Mouse (Mus musculus) lung, postnatal 0 days (tissue): Measurements from ENCODE around the gene Mei4. TPM values are rescaled to one million over a fixed set of nuclear protein-coding genes. Genes with fewer than 3 reads are reported as not detected.

Source experiments
- ATAC-seq: fragments of 200-750 bp; cut with Nextera tagmentation; 2 replicates; pipeline ENCODE4 v1.8.0; 2017; ENCODE audit warnings: moderate library complexity
- DNase-seq: peaks from one replicate; pipeline ENCODE4 v3.0.0-alpha.2; 2016; ENCODE audit warnings: low spot score
- H3K27ac ChIP-seq: fragments of 300-500 bp; sonication (generic); 2 replicates; pipeline ENCODE4 v1.5.1; 2014; ENCODE audit warnings: antibody characterized with exemption, mild to moderate bottlenecking, low read length, mixed read lengths
- H3K27me3 ChIP-seq: fragments of 300-500 bp; sonication (generic); replicated peaks from 2 replicates; pipeline ENCODE4 v1.6.1; 2014; ENCODE audit warnings: low read length, mixed read lengths; ENCODE audit not compliant: insufficient read depth
- H3K36me3 ChIP-seq: fragments of 300-500 bp; sonication (generic); 2 replicates; pipeline ENCODE4 v1.6.1; 2014; ENCODE audit warnings: low read length, mixed read lengths; ENCODE audit not compliant: insufficient read depth
- H3K4me1 ChIP-seq: fragments of 300-500 bp; sonication (generic); 2 replicates; pipeline ENCODE4 v1.6.1; 2014; ENCODE audit warnings: antibody characterized with exemption, low read depth, low read length, mixed read lengths; ENCODE audit not compliant: insufficient read depth
- H3K4me2 ChIP-seq: fragments of 300-500 bp; sonication (generic); replicated peaks from 2 replicates; pipeline ENCODE4 v1.6.1; 2014; ENCODE audit warnings: low read depth, mild to moderate bottlenecking, low read length, moderate library complexity, mixed read lengths
- H3K4me3 ChIP-seq: fragments of 300-500 bp; sonication (generic); 2 replicates; pipeline ENCODE4 v1.5.1; 2014; ENCODE audit warnings: low read depth, low read length
- H3K9ac ChIP-seq: fragments of 300-500 bp; sonication (generic); replicated peaks from 2 replicates; pipeline ENCODE4 v1.6.1; 2014; ENCODE audit warnings: low read depth, mild to moderate bottlenecking
- H3K9me3 ChIP-seq: fragments of 300-500 bp; sonication (generic); 2 replicates; pipeline ENCODE4 v1.6.1; 2016; ENCODE audit warnings: low read length, mixed read lengths
- CTCF ChIP-seq: IDR thresholded peaks from 2 replicates; pipeline ENCODE4 v1.5.1; 2016; ENCODE audit warnings: antibody characterized with exemption, mild to moderate bottlenecking
- EP300 ChIP-seq: IDR thresholded peaks from 2 replicates; pipeline ENCODE4 v1.6.1; 2016; ENCODE audit warnings: antibody characterized with exemption, mild to moderate bottlenecking, control low read depth
- WGBS: fragments of 180-500 bp; shearing (Covaris S2); extraction: QIAGEN DNeasy Blood & Tissue Kit; methylation state at CpG from one replicate; pipeline ENCODE4 v1.1.7; 2014; 5-methylcytosine and 5-hydroxymethylcytosine counted together
- polyA plus RNA-seq: library from polyadenylated mRNA; unstranded; fragments of >200 nt; fragmentation: Nextera tagmentation; extraction: Ambion mirVana; gene quantifications from 2 replicates; pipeline ENCODE4 v1.2.1, GENCODE M21; 2015

Gene Mei4
- polyA plus RNA-seq, 1 experiment from 2014 or later = 0.12 TPM

DNA sequence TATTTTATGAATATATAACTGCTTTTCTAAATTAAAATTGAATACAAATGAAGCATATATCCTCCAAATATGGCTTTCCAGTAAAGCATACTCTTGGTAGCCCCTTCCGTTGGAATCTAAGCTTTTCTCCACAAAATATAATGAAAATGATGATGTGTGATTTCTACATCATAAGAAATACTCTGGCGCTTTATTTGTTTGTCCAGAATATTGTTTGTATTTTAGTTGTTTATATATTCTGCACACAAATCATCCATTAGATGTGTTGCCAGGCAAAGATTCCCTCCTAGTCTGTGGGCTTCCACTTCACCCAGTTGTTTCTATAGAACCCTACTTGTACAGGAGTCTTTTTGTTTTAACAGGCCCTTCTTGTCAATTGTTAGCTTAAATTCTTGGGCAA lies 211.8 kb downstream of the Mei4 start:
- H3K36me3 ChIP-seq = no peaks in the 10 kb centered on the region
- no peak overlapping the region for H3K9ac ChIP-seq
- no peak overlapping the region for H3K4me2 ChIP-seq
- H3K27me3 ChIP-seq = no peaks in the 10 kb centered on the region
- WGBS = 54% methylated on average over 2 of the region's 2 CpGs
- no peaks in the 10 kb centered on the region for H3K4me1 ChIP-seq
- H3K9me3 ChIP-seq = no peaks in the 10 kb centered on the region
- TF ChIP-seq CTCF = no peak
- TF ChIP-seq EP300 = no peak
- no peak overlapping the region for H3K27ac ChIP-seq
- H3K4me3 ChIP-seq = no peak overlapping the region
- ATAC-seq = no peak
- DNase-seq = no peak

DNA sequence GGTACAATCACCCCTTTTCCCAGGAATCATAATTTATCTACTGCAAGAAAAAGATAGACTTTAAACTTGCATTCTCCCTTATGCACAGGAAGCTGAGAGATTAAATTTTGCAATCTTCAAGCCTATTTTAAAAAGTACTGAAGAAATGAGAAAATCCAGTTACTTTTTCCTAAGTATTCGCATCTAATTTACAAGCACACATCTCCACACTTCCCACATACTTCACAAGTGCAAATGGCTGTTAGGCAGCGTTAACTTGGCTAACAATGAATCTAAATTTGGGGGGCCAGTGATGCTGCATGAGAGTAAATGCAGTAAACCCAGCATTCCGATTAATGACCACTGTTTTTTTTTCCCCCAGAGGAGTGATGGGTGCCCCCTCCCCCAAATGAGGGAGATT lies 232.9 kb downstream of the Mei4 start:
- DNase-seq (no peak), ATAC-seq (no peak)
- Histone ChIP-seq H3K4me3 (no peak overlapping the region), H3K27ac (no peak overlapping the region), H3K4me1 (no peaks in the 10 kb centered on the region), H3K9me3 (no peaks in the 10 kb centered on the region), H3K27me3 (no peaks in the 10 kb centered on the region), H3K9ac (no peak overlapping the region), H3K36me3 (no peaks in the 10 kb centered on the region), H3K4me2 (no peak overlapping the region)
- TF ChIP-seq EP300 (no peak), CTCF (no peak)
- 63% methylated on average over 3 of the region's 3 CpGs for WGBS

DNA sequence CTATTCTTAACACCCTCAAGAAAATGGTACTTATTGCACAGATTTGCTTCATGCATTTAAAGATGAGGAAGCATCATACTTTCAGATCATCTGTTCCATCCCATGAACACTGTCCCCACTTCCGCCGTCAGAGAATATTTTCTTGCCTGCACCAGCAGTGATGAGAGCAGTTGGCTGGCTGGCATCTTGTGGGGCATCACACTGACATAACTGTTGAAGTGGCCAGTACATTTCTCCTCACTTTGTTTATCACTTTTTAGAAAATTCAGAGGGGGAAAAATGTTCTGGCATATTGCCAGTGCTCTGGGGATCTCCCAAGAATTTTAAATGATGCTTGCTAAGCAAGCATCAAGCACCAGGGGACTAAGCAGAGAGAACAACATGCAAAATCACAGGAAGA lies 251.4 kb downstream of the Mei4 start:
- TF ChIP-seq CTCF (no peak), EP300 (no peak)
- no peak for ATAC-seq
- H3K9me3 ChIP-seq = no peaks in the 10 kb centered on the region
- no peaks in the 10 kb centered on the region for H3K36me3 ChIP-seq
- no peak for DNase-seq
- H3K4me3 ChIP-seq = no peak overlapping the region
- no peak overlapping the region for H3K4me2 ChIP-seq
- H3K27me3 ChIP-seq = no peaks in the 10 kb centered on the region
- WGBS = 80% methylated on average over 2 of the region's 2 CpGs
- H3K4me1 ChIP-seq = no peaks in the 10 kb centered on the region
- H3K27ac ChIP-seq = no peak overlapping the region
- H3K9ac ChIP-seq = no peak overlapping the region

DNA sequence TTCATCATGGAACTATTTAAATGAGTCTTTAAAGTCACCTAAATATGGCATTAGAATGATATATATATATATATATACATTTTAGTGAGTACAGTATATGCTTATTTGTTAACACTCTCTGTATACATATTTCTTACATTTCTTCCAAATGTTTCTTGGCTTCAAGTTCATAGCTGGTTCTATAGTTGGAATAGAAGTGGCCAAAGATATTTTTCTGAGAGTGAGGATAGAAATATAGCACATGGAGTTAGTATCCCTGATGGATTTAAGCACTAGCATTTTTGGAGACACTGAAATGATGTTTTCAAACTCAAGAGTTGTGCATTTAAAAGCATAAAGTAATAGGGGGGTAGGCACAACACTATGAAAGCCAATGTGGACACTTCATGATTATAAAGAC lies 272.6 kb downstream of the Mei4 start:
- Histone ChIP-seq H3K9me3 (no peaks in the 10 kb centered on the region), H3K4me3 (no peak overlapping the region), H3K27me3 (no peaks in the 10 kb centered on the region), H3K27ac (no peak overlapping the region), H3K9ac (no peak overlapping the region), H3K4me1 (no peaks in the 10 kb centered on the region), H3K4me2 (no peak overlapping the region), H3K36me3 (no peaks in the 10 kb centered on the region)
- no peak for TF ChIP-seq CTCF
- no peak for TF ChIP-seq EP300
- DNase-seq = no peak
- no peak for ATAC-seq

DNA sequence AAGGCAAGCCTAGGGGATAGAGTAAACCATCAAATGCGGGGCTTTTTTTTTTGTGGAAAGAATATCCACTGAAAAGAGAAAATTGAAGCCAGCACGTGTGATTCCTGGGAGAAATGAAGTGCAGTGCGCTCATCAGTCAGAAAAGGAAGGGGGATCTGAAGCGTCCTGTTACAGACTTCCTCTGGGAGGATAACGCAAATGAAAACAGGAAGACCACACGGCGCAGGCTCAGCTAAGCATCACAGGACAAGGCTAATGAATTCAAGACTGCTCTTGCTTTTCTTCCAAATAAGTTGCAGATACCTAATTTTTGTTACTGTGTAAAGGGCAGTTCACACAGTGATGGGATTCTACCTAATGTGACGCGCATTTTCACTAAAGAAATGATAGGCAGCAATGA lies 296.7 kb downstream of the Mei4 start:
- Histone ChIP-seq H3K9ac (no peak overlapping the region), H3K4me2 (no peak overlapping the region), H3K4me1 (no peaks in the 10 kb centered on the region), H3K4me3 (no peak overlapping the region), H3K9me3 (no peaks in the 10 kb centered on the region), H3K27ac (no peak overlapping the region), H3K27me3 (no peaks in the 10 kb centered on the region), H3K36me3 (no peaks in the 10 kb centered on the region)
- 41% methylated on average over 9 of the region's 9 CpGs for WGBS
- TF ChIP-seq EP300 = no peak
- no peak for TF ChIP-seq CTCF
- no peak for DNase-seq
- ATAC-seq = no peak

DNA sequence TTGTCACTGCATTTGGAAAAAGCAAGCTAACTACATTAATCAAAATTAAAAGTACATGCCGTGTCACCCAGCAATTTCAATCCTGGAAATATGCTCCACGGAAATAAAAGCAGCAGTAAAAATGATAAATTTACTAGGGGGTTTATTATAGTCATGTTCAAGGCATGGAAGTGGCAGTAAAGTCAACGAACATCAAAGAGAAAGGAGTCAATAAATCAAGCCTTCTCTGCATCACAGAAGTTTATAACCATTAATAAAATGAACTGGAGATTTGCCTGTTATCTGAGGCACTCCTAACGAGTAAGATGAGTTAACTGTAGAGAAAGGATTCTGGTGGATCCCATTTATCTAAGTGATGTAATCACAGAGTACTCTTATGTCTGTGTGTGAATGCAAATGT lies 298.9 kb downstream of the Mei4 start:
- no peak overlapping the region for H3K4me2 ChIP-seq

DNA sequence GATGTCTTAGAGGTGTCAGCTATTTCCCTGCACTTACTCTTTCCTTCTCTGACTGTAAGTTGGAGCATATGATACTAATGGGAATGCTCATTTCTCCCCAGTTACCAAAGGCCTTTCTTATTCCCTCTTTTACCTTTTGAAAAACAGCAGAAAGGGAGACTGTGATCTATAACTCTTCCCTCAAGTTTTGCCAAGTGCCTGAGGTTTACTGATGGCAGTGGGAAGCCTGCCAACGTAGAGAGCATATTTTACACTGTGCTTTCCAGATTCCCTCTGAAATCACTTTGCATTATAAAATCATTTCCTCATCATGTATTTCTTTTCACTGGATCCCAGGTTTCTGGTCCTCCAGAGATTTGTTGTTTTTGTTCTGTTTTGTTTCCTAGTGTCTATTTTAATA lies 354.5 kb downstream of the Mei4 start:
- no peak for TF ChIP-seq CTCF
- no peak for TF ChIP-seq EP300
- Histone ChIP-seq H3K27me3 (no peaks in the 10 kb centered on the region), H3K4me2 (no peak overlapping the region), H3K4me1 (no peaks in the 10 kb centered on the region), H3K9me3 (no peaks in the 10 kb centered on the region), H3K36me3 (no peaks in the 10 kb centered on the region), H3K9ac (no peak overlapping the region), H3K27ac (no peak overlapping the region), H3K4me3 (no peak overlapping the region)
- WGBS = 52% methylated on average over 1 of the region's 1 CpGs
- ATAC-seq (no peak), DNase-seq (no peak)

More for the DNA sequence above, 298.9 kb downstream of the Mei4 start:
- 41% methylated on average over 4 of the region's 4 CpGs for WGBS
- ATAC-seq (no peak), DNase-seq (no peak)
- Histone ChIP-seq H3K9me3 (no peaks in the 10 kb centered on the region), H3K27ac (no peak overlapping the region), H3K4me1 (no peaks in the 10 kb centered on the region), H3K9ac (no peak overlapping the region), H3K36me3 (no peaks in the 10 kb centered on the region), H3K27me3 (no peaks in the 10 kb centered on the region), H3K4me3 (no peak overlapping the region)
- no peak for TF ChIP-seq CTCF
- no peak for TF ChIP-seq EP300
